Mouse (Mus musculus): ENCODE results near the gene Prune1. TPM values are rescaled to one million over a fixed set of nuclear protein-coding genes. Genes with fewer than 3 reads are reported as not detected.

Prune1 gene
- total and polyA plus RNA-seq, 2 experiments from 2014 or later: 77.3 to 78.9 TPM

DNA sequence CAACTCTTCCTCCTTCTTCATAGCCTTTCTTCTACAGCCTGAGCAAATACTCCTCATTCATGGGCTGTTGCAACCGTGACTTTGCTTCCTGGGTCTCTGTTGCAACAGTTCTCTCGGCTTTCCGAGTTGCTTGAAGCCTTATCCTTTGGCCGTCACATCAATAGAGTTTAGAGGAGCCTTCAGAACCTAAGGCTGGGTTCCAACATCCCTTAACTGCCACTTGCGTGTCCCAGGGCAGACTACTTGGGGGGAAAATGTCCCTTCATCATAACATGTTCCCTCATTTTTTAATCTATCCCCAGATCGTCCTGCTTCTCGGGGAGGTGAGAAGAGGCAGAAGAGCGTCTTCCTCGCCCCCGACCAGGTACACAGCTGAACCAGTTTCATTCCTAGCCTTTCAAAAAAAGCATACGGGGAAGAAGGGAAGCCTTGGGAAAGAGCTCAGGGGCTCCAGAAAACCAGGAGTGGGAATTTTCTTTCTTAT is 547 bp upstream of the Prune1 start:
- Histone ChIP-seq H3K4me3 (ENCODE audit: low read depth, low read length) (peak overlapping the region; percentile 73), H3K9me3 (ENCODE audit: low read length) (no peaks in the 10 kb centered on the region), H3K4me1 (ENCODE audit: insufficient read depth, low read length) (peaks cover 9% of the 10 kb centered on the region; the same call in 1 of the 2 replicates), H3K27ac (ENCODE audit: low read depth, low read length) (peak overlapping the region; percentile 87), H3K27me3 (ENCODE audit: insufficient read depth, low read length) (no peaks in the 10 kb centered on the region), H3K4me2 (ENCODE audit: low read depth, low read length, poor library complexity, severe bottlenecking) (peak overlapping the region; percentile 93), H3K9ac (replicated peaks; ENCODE audit: low read length, poor library complexity, severe bottlenecking) (peak overlapping the region; percentile 80), H3K36me3 (ENCODE audit: insufficient read depth, low read length) (no peaks in the 10 kb centered on the region)
- no peak for TF ChIP-seq CTCF (IDR thresholded peaks at IDR 0.05)
- DNase-seq (ENCODE audit: low spot score) (peak; percentile 39), ATAC-seq (ENCODE audit: low FRiP score) (no peak)
- under 1% methylated on average over 11 of the region's 11 CpGs for WGBS

DNA sequence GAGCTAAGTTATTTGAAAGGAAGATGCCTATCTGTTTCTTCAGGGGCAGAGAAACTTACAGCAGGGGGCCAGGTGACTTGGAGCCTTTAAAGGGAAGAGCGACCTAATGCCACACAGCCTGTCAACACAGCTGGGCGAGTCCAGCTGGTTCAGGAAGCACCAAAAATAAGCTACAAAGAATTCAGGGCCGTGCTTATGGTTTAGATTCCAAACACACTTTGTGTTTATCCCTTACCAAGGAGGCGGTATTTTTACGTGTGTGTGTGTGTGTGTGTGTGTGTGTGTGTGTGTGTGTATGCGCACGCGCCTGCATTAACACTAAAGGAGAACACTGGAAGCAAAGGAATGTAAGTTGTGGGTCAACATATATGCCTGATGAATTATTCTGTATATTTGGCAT is 1.1 kb downstream of the Prune1 start:
- peak; percentile 7 for TF ChIP-seq CTCF (IDR thresholded peaks at IDR 0.05)
- WGBS: 19% methylated on average over 8 of the region's 8 CpGs
- no peak for ATAC-seq (ENCODE audit: low FRiP score)
- H3K4me1 ChIP-seq (ENCODE audit: insufficient read depth, low read length): peaks cover 9% of the 10 kb centered on the region; the same call in 1 of the 2 replicates
- peak overlapping the region; percentile 87 for H3K27ac ChIP-seq (ENCODE audit: low read depth, low read length)
- no peaks in the 10 kb centered on the region for H3K36me3 ChIP-seq (ENCODE audit: insufficient read depth, low read length)
- DNase-seq (ENCODE audit: low spot score): peak; percentile 32
- H3K4me3 ChIP-seq (ENCODE audit: low read depth, low read length): peak overlapping the region; percentile 73
- H3K9ac ChIP-seq (replicated peaks; ENCODE audit: low read length, poor library complexity, severe bottlenecking): peak overlapping the region; percentile 93
- H3K27me3 ChIP-seq (ENCODE audit: insufficient read depth, low read length): no peaks in the 10 kb centered on the region
- no peaks in the 10 kb centered on the region for H3K9me3 ChIP-seq (ENCODE audit: low read length)
- H3K4me2 ChIP-seq (ENCODE audit: low read depth, low read length, poor library complexity, severe bottlenecking): peak overlapping the region; percentile 93

DNA sequence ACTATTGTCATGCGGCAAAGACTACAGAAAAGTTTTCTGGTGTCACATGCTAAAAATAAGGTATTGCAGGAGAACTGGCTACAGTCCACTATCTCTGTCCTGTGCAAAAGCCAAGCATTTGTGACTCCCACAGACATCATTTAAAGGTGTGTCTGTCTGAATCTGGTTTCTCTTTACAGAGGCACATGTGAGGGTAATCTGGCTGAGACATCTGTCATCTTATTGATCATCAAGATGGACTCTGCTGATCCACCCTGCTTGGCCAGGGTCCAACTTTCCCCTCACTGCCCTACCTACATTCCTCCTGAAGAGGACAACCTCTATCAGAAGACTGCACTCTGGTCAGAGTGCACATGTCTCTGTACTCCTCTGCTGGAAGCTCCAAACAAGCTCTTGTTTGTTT is 4.7 kb downstream of the Prune1 start:
- H3K9ac ChIP-seq (replicated peaks; ENCODE audit: low read length, poor library complexity, severe bottlenecking): no peak overlapping the region
- H3K4me3 ChIP-seq (ENCODE audit: low read depth, low read length): no peak overlapping the region
- H3K9me3 ChIP-seq (ENCODE audit: low read length): no peaks in the 10 kb centered on the region
- WGBS: 93% methylated on average over 1 of the region's 1 CpGs
- no peaks in the 10 kb centered on the region for H3K36me3 ChIP-seq (ENCODE audit: insufficient read depth, low read length)
- no peaks in the 10 kb centered on the region for H3K27me3 ChIP-seq (ENCODE audit: insufficient read depth, low read length)
- no peak overlapping the region for H3K27ac ChIP-seq (ENCODE audit: low read depth, low read length)
- no peak overlapping the region for H3K4me2 ChIP-seq (ENCODE audit: low read depth, low read length, poor library complexity, severe bottlenecking)
- TF ChIP-seq CTCF (IDR thresholded peaks at IDR 0.05): no peak
- ATAC-seq (ENCODE audit: low FRiP score): no peak
- 0 out of 2 replicates have a peak, but pooled peaks cover 2% of the 10 kb centered on the region for H3K4me1 ChIP-seq (ENCODE audit: insufficient read depth, low read length)
- no peak for DNase-seq (ENCODE audit: low spot score)

DNA sequence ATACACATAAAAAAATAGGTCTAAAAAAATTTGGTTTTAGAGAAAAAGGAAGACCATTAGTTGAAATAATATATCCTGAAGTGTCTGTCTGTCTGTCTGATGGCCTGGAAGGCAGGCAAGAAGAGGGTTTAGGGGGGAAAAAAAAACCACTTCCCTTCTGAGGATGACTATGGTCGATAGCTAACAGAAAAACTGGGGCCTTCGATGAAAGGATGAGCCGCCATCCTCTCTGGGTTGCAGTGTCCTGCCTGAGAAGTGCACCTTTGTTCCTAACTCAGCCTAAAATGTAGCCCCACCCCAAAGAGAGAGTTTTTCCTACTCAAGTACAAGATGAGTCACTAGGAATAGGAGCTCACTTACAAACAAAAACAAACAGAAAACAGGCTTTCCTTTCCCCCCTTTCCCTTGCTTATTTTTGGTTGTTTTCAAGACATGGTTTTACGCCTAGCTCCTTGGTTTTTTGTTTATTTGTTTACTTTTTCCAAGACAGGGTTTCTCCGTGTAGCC is 5.4 kb downstream of the Prune1 start:
- TF ChIP-seq CTCF (IDR thresholded peaks at IDR 0.05): no peak

DNA sequence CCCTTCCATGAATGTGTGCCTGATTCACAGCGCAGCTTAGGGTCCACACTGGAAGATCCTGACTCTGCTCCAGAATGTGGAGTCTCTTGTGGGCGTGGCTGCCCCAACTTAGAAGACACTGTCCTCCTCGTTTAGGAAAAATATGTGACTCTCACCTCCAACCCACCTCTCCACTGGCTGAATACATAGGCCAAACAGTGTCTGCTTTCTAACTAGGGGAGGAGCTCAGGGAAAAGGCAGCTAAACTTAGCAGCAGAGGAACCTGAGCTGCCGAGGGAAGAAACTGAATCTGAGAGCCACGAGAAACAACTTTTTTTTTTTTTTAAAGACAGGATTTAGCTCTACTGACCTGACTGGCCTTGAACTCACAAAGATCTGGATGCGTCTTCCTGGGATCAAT is 6.7 kb downstream of the Prune1 start:
- H3K9ac ChIP-seq (replicated peaks; ENCODE audit: low read length, poor library complexity, severe bottlenecking): no peak overlapping the region
- H3K4me2 ChIP-seq (ENCODE audit: low read depth, low read length, poor library complexity, severe bottlenecking): no peak overlapping the region
- ATAC-seq (ENCODE audit: low FRiP score) (no peak), DNase-seq (ENCODE audit: low spot score) (no peak)
- H3K4me1 ChIP-seq (ENCODE audit: insufficient read depth, low read length): no peaks in the 10 kb centered on the region
- no peak overlapping the region for H3K27ac ChIP-seq (ENCODE audit: low read depth, low read length)
- H3K27me3 ChIP-seq (ENCODE audit: insufficient read depth, low read length): no peaks in the 10 kb centered on the region
- no peak for TF ChIP-seq CTCF (IDR thresholded peaks at IDR 0.05)
- H3K36me3 ChIP-seq (ENCODE audit: insufficient read depth, low read length): no peaks in the 10 kb centered on the region
- WGBS: 86% methylated on average over 6 of the region's 6 CpGs
- no peaks in the 10 kb centered on the region for H3K9me3 ChIP-seq (ENCODE audit: low read length)
- H3K4me3 ChIP-seq (ENCODE audit: low read depth, low read length): no peak overlapping the region

More for the DNA sequence above, 5.4 kb downstream of the Prune1 start:
- 0 out of 2 replicates have a peak, but pooled peaks cover 2% of the 10 kb centered on the region for H3K4me1 ChIP-seq (ENCODE audit: insufficient read depth, low read length)
- no peak overlapping the region for H3K4me2 ChIP-seq (ENCODE audit: low read depth, low read length, poor library complexity, severe bottlenecking)
- H3K9me3 ChIP-seq (ENCODE audit: low read length): no peaks in the 10 kb centered on the region
- DNase-seq (ENCODE audit: low spot score): no peak
- 84% methylated on average over 5 of the region's 5 CpGs for WGBS
- H3K36me3 ChIP-seq (ENCODE audit: insufficient read depth, low read length): no peaks in the 10 kb centered on the region
- H3K27me3 ChIP-seq (ENCODE audit: insufficient read depth, low read length): no peaks in the 10 kb centered on the region
- H3K27ac ChIP-seq (ENCODE audit: low read depth, low read length): no peak overlapping the region
- no peak for ATAC-seq (ENCODE audit: low FRiP score)
- H3K4me3 ChIP-seq (ENCODE audit: low read depth, low read length): no peak overlapping the region
- no peak overlapping the region for H3K9ac ChIP-seq (replicated peaks; ENCODE audit: low read length, poor library complexity, severe bottlenecking)

DNA sequence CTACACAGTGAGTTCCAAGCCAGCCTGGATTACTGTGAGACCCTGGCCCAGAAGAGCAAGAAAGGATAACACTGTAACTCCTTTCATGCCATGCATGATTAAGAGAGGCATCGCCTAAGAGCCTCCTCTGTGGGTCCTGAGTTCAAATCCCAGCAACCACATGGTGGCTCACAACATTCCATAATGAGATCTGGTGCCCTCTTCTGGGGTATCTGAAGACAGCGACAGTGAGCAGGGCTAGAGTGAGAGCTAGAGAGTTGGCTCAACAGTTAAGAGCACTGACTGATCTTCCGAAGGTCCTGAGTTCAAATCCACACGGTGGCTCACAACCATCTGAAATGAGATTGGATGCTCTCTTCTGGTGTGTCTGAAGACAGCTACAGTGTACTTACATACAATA is 7.4 kb downstream of the Prune1 start:
- H3K27me3 ChIP-seq (ENCODE audit: insufficient read depth, low read length): no peaks in the 10 kb centered on the region
- no peak overlapping the region for H3K9ac ChIP-seq (replicated peaks; ENCODE audit: low read length, poor library complexity, severe bottlenecking)
- DNase-seq (ENCODE audit: low spot score) (no peak), ATAC-seq (ENCODE audit: low FRiP score) (no peak)
- no peak overlapping the region for H3K4me2 ChIP-seq (ENCODE audit: low read depth, low read length, poor library complexity, severe bottlenecking)
- no peak overlapping the region for H3K27ac ChIP-seq (ENCODE audit: low read depth, low read length)
- H3K4me3 ChIP-seq (ENCODE audit: low read depth, low read length): no peak overlapping the region
- no peaks in the 10 kb centered on the region for H3K4me1 ChIP-seq (ENCODE audit: insufficient read depth, low read length)
- 0 out of 2 replicates have a peak, but pooled peaks cover 4% of the 10 kb centered on the region for H3K36me3 ChIP-seq (ENCODE audit: insufficient read depth, low read length)
- WGBS: 92% methylated on average over 4 of the region's 4 CpGs
- TF ChIP-seq CTCF (IDR thresholded peaks at IDR 0.05): no peak
- no peaks in the 10 kb centered on the region for H3K9me3 ChIP-seq (ENCODE audit: low read length)
